Mouse (Mus musculus) embryo, embryonic 11 days (tissue): ENCODE results near the gene 4930447F04Rik.

Experiments
- DNase-seq: peaks from one replicate; pipeline ENCODE4 v3.0.0-alpha.2; 2015

Gene 4930447F04Rik

GRCm38 (mm10) chrX:66304124-66304523, at the start of gene 4930447F04Rik:
TSS of gene 4930447F04Rik (minus strand) at chrX:66304224.
- no peak for DNase-seq
